Mouse (Mus musculus) adrenal gland, postnatal 4 days (tissue): ENCODE data around the gene Insm1. TPM values are rescaled to one million over a fixed set of nuclear protein-coding genes. Genes with fewer than 3 reads are reported as not detected.
A peak's percentile ranks its signal among the peaks of the same experiment; 100 is the strongest.

Experiments
- DNase-seq, 2 experiments: peaks; one replicate each; pipeline ENCODE4 v3.0.0; 2021 to 2022; ENCODE audit warnings: low spot score in 2 of 2, mixed read lengths in 2 of 2
- total RNA-seq, 2 experiments: library from RNA; stranded (reverse); gene quantifications; 2 replicates each; pipeline ENCODE4 v1.2.3; 2021

The Insm1 gene
- total RNA-seq, 2 experiments from 2014 or later = 16.6 to 16.8 TPM

DNA sequence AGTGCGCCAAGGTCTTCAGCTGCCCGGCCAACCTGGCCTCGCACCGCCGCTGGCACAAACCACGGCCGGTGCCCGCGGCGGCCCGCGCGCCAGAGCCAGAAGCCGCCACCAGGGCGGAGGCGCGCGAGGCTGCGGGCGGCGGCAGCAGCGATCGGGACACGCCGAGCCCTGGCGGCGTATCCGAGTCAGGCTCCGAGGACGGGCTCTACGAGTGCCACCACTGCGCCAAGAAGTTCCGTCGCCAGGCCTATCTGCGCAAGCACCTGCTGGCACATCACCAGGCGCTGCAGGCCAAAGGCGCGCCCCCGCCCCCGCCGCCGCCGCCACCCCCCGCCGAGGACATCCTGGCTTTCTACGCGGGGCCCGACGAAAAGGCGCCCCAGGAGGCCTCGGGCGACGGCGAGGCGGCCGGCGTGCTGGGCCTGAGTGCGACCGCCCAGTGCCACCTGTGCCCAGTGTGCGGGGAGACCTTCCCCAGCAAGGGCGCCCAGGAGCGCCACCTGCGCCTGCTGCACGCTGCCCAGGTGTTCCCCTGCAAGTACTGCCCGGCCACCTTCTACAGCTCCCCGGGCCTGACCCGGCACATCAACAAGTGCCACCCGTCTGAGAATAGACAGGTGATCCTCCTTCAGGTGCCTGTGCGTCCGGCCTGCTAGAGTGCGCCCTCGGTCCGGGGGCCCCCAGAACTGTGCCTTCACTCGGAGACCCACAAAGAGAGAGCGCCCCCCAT lies 1.6 kb downstream of the Insm1 start:
- DNase-seq = no peak

GRCm38 (mm10) chr2:146224141-146224540 lies 2.4 kb downstream of the Insm1 start:
- no peak for DNase-seq

DNA sequence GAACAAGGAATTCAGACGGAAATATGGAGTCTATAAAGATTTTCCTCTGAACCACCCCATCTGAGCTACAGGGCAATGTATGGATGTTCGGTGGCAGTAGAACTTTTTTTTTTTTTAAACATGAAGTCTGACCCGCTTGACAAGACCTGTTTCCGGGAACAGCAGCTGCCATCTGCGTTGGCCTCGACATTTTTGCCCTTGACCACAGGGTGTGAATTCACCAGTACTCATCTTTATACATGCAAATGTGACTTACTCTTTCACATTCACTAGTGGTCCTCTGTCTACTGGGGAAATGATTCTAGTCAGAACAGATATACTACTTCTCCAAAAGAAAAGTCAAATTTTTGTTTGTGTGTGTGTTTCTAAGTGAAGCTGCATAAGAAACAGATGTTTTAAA lies 4.1 kb downstream of the Insm1 start:
- DNase-seq = no peak

GRCm38 (mm10) chr2:146226484-146226883 lies 4.8 kb downstream of the Insm1 start:
- DNase-seq = peak in 1 of 2 experiments; percentile 42

DNA sequence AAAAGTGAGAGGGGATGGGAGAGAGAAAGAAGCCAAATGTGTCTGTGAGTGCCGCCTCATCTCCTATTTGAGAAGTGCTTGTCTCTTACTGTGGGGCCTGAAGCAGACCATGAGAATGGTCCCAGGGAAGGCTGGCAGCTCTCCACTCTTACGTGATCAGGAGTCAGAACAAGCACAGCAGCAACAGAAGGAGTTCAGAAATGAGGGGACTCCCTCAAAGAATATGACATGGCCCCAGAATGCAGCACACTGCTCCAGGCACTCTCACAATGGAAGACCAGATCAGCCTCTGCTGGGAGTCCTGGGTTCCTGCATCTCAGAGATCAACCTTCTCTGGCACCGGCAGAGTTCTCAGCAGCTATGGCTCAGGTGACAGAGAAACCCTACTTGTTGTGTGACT lies 5.9 kb downstream of the Insm1 start:
- no peak for DNase-seq

- DNase-seq = no peak
Measured at GRCm38 (mm10) chr2:146228435-146228834, 6.7 kb downstream of the Insm1 start.

GRCm38 (mm10) chr2:146231485-146231884 lies 9.8 kb downstream of the Insm1 start:
- no peak for DNase-seq

DNA sequence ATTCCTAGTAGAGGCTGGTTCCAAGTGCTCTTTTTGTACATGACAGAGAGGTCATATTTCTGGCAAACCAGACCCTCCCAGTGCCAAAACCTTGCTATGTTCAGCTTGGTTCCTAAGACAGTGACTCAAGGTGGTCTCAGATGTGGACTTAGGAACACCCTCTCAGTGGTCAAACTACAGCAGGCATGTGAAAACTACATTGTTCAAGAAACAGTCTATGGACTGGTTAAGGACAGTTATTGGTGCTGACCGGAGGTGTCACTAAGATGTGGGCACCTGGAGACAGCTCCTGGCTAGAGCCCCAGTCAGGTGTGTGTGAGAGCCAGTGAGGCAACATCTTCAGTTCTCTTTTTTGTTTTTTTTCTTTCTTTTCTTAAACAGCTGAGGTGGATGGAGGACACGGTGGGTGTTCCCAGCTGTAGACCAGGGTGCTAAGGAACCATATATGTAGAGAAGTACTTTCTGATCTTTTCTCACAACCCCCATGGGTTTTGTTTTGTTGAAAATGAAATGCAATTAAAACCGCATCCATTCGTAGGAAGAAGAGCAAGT lies 17.6 kb downstream of the Insm1 start:
- DNase-seq = no peak

DNA sequence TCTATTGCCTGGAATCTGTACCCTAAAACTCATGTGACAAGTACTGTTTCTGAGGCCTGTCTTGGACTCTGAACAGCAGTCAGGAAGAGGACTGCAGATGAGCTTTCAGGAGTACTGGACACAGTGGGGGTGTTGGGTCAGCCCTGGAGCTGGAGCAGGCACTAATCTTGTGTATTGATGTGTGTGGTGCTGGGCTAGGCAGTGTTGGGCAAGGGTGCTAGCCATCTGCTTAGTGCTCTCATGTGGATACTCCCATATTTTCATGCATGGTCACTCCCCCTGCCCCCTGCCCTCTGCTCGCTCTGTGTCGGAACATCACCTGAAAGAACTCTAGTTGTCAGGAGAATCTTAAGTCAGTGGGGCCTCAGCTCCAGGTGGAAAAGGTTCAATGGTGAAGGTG lies 22.3 kb downstream of the Insm1 start:
- DNase-seq = no peak

DNA sequence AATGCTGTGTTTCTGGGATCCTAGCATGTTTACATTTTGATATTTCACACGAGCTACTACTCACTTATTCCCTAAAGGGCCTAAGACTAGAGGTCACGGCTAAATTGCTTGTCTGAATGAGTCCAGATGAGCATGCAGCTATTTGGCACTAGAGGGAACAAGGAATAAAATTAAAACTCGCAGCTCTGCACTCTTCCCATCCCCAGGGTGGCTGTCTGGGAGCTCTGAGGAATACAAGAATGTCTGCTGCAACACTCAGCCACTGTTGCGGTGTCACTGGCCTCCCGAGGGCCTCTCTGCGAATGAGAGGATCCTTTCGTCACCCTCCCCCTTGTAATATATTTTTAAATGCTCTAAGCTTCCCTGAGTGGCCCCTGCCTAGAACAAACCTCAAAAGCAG lies 23.7 kb downstream of the Insm1 start:
- DNase-seq = no peak

GRCm38 (mm10) chr2:146246409-146247075 lies 24.8 kb downstream of the Insm1 start:
- no peak for DNase-seq

GRCm38 (mm10) chr2:146247576-146247975 lies 25.9 kb downstream of the Insm1 start:
- DNase-seq = no peak

- no peak for DNase-seq
Measured at GRCm38 (mm10) chr2:146249033-146249432, 27.3 kb downstream of the Insm1 start.

DNA sequence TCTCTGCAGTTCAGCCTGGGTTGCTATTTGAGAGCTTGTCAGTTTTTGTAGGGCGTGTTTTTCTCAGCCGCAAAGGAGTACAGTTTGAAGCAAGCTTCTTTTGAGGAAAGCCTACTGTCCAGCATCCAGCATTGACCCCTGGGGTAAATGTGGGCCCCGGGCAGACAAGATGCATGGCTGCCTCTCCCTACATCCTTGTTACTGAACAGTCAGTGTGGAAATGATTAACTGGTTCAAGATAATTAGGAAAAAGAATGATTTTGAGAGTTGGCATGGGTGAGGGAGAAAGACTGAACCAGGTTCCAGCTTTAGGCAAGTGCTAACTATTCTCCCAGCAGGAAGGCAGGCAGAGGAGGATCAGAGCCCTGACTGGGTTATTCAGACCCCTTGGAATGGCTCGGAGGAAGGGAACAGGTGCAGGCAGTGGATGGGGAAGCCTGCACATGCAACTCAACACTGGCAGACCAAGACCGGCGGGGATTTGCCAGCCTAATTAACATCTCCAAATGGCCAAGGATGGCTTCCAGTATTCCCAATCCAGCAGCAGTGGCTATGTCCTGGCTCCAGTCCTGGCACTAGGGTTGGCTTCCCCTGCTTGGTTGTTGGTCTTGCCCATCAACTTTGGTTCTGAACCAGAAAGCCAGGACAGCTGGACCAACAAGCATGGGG lies 28.6 kb downstream of the Insm1 start:
- no peak for DNase-seq

DNA sequence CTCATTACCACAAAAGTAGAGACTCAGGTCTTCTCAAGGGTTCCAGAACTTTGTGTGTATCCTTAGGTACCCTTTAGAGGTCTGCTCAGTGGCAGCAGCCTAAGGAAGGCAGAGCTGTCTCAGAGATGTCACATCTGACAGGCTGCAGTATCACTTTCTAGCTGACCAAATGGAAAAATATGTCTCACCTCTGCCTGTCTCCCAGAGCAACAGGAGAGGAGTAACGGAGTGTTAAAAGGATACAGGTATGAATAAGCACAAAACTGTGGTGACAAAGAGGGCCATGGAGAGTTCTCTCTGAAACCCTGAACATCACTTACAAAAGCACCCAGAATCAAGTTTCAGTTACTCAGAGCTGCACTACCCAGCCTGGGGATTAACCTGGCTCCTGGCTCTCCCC lies 32.7 kb downstream of the Insm1 start:
- no peak for DNase-seq

- DNase-seq = no peak
Measured at GRCm38 (mm10) chr2:146255636-146256035, 33.9 kb downstream of the Insm1 start.

- no peak for DNase-seq
Measured at GRCm38 (mm10) chr2:146256321-146256875, 34.7 kb downstream of the Insm1 start.

GRCm38 (mm10) chr2:146257037-146257436 lies 35.3 kb downstream of the Insm1 start:
- DNase-seq = no peak

DNA sequence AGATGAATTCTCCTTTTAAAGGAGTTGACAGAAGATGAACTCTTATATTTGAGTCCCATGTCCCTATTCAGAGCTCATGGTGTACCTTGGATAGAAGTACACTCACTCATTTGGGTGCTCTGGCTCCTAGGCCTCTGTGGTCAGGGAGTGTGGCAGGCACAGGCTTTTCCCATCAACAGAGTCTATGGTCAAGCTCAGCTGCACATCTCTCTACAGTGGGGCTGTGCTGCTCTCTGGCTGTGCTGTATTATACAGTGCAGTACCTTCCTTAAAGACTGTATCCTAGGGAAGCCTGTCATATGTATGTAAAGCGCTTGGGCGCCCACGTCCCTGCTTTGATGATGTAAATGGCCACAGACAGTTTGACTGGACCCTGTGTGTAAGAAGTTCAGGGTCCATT lies 35.9 kb downstream of the Insm1 start:
- no peak for DNase-seq

DNA sequence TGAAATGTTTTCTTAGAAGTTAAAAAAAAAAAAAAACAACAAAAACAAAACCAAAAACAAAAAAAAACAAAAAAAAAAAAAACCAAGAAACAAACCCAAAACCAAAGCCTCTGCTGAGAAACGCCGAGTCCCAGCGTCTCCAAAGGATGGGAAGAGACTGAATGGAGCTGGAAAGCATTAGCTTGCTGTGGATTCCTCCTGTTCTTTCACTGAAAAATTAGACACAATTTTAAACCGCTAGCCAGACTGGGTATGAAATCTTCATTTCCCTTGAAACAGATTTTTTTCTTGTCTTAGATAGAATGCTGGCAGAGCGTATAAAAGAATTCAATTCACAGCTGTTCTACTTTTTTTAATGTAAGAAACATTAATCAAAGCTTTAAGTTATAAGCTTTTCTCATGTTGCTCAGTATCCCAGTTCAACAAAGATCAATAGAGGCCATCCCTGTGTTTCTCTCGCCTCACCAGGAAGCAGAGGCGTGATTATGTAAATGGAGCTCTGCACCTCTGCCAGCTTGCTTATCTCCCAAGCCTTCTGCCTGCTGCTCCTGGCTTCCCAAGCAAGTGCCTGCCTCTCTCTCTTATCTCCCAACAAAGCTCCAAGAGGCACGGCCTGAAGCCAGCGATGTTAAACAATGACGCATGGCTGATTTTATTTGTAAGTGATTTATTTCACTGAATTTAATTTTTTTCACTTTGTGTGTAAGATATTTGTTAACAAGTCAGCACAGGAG lies 37.2 kb downstream of the Insm1 start:
- DNase-seq = no peak
